Mouse (Mus musculus) myocyte (in vitro differentiated cells): ENCODE results near the gene Arf6. TPM values are rescaled to one million over a fixed set of nuclear protein-coding genes. Genes with fewer than 3 reads are reported as not detected.
"Not testable (repeated sequence)": the region's sequence is repeated elsewhere in the genome, so short reads cannot be mapped to it uniquely, and the experiment has no call there.

Experiments used
- H3K27me3 ChIP-seq: one replicate; pipeline ENCODE4 v1.6.1; 2011; ENCODE audit not compliant: control insufficient read depth, insufficient read depth, insufficient read length
- H3K36me3 ChIP-seq: one replicate; pipeline ENCODE4 v1.6.1; 2011; ENCODE audit not compliant: control insufficient read depth, insufficient read depth
- H3K4me2 ChIP-seq: one replicate; pipeline ENCODE4 v1.6.1; 2011; ENCODE audit warnings: low read depth, control low read depth
- H3K4me3 ChIP-seq: one replicate; pipeline ENCODE4 v1.5.1; 2011; ENCODE audit warnings: mild to moderate bottlenecking, control low read depth, moderate library complexity
- H3K79me2 ChIP-seq: one replicate; pipeline ENCODE4 v1.6.1; 2011; ENCODE audit not compliant: control insufficient read depth, insufficient read depth
- H3ac ChIP-seq: one replicate; pipeline ENCODE4 v1.6.1; 2011; ENCODE audit not compliant: control insufficient read depth, insufficient read length
- CEBPB ChIP-seq: IDR thresholded peaks from 2 replicates; pipeline ENCODE4 v1.6.1; 2011; ENCODE audit warnings: mild to moderate bottlenecking, moderate library complexity; ENCODE audit not compliant: poor library complexity, insufficient read depth, severe bottlenecking
- E2F4 ChIP-seq: IDR thresholded peaks from one replicate; pipeline ENCODE4 v1.6.1; 2011; ENCODE audit warnings: mild to moderate bottlenecking, control low read depth, moderate library complexity; ENCODE audit not compliant: insufficient read depth
- MAX ChIP-seq: IDR thresholded peaks from one replicate; pipeline ENCODE4 v1.6.1; 2011; ENCODE audit warnings: low read depth, mild to moderate bottlenecking, control low read depth
- MYOD1 ChIP-seq, 3 experiments: IDR thresholded peaks; one replicate each; pipeline ENCODE4 v1.6.1; 2011; ENCODE audit warnings: control low read depth in 2 of 3, low read depth in 2 of 3, mild to moderate bottlenecking in 2 of 3, moderate library complexity in 1 of 3; ENCODE audit not compliant: insufficient read length in 2 of 3, control insufficient read depth in 1 of 3
- MYOG ChIP-seq, 3 experiments: IDR thresholded peaks; one replicate each; pipeline ENCODE4 v1.6.1; 2011; ENCODE audit warnings: control low read depth in 2 of 3, low read depth in 2 of 3, mild to moderate bottlenecking in 2 of 3; ENCODE audit not compliant: insufficient read length in 2 of 3, control insufficient read depth in 1 of 3, insufficient read depth in 1 of 3
- POLR2A ChIP-seq: IDR thresholded peaks from one replicate; pipeline ENCODE4 v1.6.1; 2011; ENCODE audit warnings: low read depth, mild to moderate bottlenecking, control low read depth, moderate library complexity; ENCODE audit not compliant: insufficient read length
- POLR2AphosphoS2 ChIP-seq: IDR thresholded peaks from one replicate; pipeline ENCODE4 v1.6.1; 2011; ENCODE audit warnings: low read depth, control low read depth; ENCODE audit not compliant: insufficient read length
- REST ChIP-seq: IDR thresholded peaks from one replicate; pipeline ENCODE4 v1.6.1; 2011; ENCODE audit warnings: mild to moderate bottlenecking, control low read depth, moderate library complexity; ENCODE audit not compliant: insufficient read depth, insufficient read length
- SRF ChIP-seq: IDR thresholded peaks from one replicate; pipeline ENCODE4 v1.6.1; 2011; ENCODE audit warnings: low read depth; ENCODE audit not compliant: control insufficient read depth, insufficient read length
- TCF12 ChIP-seq: IDR thresholded peaks from one replicate; pipeline ENCODE4 v1.6.1; 2011; ENCODE audit warnings: mild to moderate bottlenecking, control low read depth; ENCODE audit not compliant: poor library complexity, insufficient read depth, severe bottlenecking
- TCF3 ChIP-seq: IDR thresholded peaks from one replicate; pipeline ENCODE4 v1.6.1; 2011; ENCODE audit warnings: low read depth, control low read depth; ENCODE audit not compliant: insufficient read length
- USF1 ChIP-seq: IDR thresholded peaks from one replicate; pipeline ENCODE4 v1.6.1; 2011; ENCODE audit warnings: low read depth, mild to moderate bottlenecking, control low read depth, moderate library complexity
- polyA plus RNA-seq: library from polyadenylated mRNA; unstranded; fragments of >200 nt; fragmentation: generic; extraction: Trizol; gene quantifications from one replicate; pipeline ENCODE4 v1.2.1, GENCODE M21; 2012; ENCODE audit warnings: missing spikeins

Gene Arf6
- polyA plus RNA-seq, 1 experiment = 71.4 TPM

DNA sequence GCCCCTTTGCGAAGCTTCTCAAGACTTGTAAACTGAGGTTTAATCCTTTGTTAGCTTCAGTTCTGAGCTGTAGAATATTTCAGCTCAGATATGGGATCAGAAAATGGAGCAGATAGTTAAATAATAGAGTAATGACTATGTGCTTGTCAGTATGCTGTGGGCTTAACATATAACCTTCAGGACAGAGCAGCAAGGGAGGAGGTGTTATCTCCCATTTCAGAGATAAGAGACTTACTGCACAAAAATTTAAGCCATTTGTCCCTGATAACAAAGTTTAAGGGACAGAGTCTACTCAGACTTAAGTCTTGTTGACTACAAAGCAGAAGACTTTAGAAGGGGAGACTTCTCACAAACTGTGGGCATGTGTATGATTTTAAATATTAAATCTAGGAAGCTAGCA lies 10.9 kb downstream of the Arf6 start:
- H3K4me3 ChIP-seq = no peak overlapping the region
- H3K79me2 ChIP-seq = peaks cover under 1% of the 10 kb centered on the region
- peaks cover 5% of the 10 kb centered on the region for H3K36me3 ChIP-seq
- no peaks in the 10 kb centered on the region for H3K27me3 ChIP-seq
- no peak overlapping the region for H3K4me2 ChIP-seq
- TF ChIP-seq MYOG (IDR thresholded peaks at IDR 0.05; ENCODE audit: control insufficient read depth in 1 of 3, insufficient read depth in 1 of 3, insufficient read length in 2 of 3, low read depth in 2 of 3) = no peak
- no peak for TF ChIP-seq REST
- TF ChIP-seq POLR2AphosphoS2 = no peak
- TF ChIP-seq POLR2A = no peak
- no peak for TF ChIP-seq MAX
- no peak for TF ChIP-seq TCF12
- no peak for TF ChIP-seq CEBPB
- TF ChIP-seq MYOD1 (IDR thresholded peaks at IDR 0.05; ENCODE audit: control insufficient read depth in 1 of 3, insufficient read length in 2 of 3, low read depth in 2 of 3) = no peak
- no peak for TF ChIP-seq E2F4
- TF ChIP-seq TCF3 = no peak
- no peak overlapping the region for H3ac ChIP-seq

DNA sequence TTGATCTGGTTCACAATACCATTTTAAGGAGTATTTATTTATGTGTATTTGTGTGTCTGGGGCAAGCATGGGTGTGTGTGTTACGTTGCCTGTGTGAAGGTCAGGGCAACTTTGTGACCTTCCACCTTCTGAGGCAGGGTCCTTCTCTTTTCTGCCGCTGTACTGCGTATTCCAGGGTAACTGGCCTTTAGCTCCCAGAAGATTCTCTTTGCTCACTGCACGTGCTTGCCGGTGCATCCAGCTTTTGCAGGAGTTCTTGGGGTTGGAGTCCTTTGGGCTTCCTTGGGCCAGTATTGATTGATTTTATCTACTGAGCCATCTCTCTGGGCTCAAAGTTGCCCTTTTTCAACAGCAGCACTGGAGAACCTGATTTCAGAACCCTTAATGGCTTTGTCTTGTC lies 12.7 kb downstream of the Arf6 start:
- Histone ChIP-seq H3ac (no peak overlapping the region), H3K4me2 (no peak overlapping the region), H3K79me2 (no peaks in the 10 kb centered on the region), H3K36me3 (no peaks in the 10 kb centered on the region), H3K4me3 (no peak overlapping the region), H3K27me3 (no peaks in the 10 kb centered on the region)
- TF ChIP-seq SRF (no peak), USF1 (no peak), E2F4 (no peak), TCF3 (no peak), MAX (no peak), POLR2A (no peak), TCF12 (no peak), POLR2AphosphoS2 (no peak), MYOG (IDR thresholded peaks at IDR 0.05; ENCODE audit: control insufficient read depth in 1 of 3, insufficient read depth in 1 of 3, insufficient read length in 2 of 3, low read depth in 2 of 3) (no peak), MYOD1 (IDR thresholded peaks at IDR 0.05; ENCODE audit: control insufficient read depth in 1 of 3, insufficient read length in 2 of 3, low read depth in 2 of 3) (no peak), CEBPB (no peak), REST (no peak)

DNA sequence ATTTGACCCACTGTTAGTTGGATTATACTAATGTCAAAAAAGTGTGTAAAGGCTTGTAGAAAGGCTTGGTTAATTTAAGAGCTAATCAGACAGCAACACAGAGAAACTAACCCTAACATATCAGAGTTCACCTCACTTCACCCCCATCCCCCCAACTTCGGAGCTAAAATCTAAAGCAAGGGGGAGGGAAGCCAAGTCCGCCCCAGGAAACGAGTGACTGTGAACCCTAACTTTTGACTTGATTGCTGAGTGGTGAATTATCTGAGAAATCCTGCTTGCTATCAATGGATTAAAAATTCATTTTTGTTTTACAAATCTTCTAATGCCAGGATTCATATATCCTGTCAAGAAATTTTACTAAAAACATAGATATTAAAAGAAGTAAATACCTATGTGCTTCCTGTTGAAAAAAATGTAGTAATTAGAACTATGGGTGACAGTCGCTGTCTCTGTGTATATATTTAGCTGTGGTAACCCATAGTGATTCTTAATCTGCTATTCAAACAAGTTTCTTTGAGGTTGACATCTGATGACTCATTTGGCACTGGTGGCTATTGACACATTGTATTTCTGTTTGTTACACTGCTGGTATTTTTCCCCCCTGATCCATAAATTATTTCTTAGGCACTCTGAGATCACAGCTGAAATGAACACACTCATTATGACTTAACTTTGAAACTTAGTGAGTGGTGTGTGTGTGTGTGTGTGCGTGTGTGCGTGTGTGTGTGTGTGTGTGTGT lies 13.8 kb downstream of the Arf6 start:
- Histone ChIP-seq H3K27me3 (no peaks in the 10 kb centered on the region), H3K4me2 (peak overlapping the region; percentile 1), H3ac (no peak overlapping the region), H3K36me3 (no peaks in the 10 kb centered on the region), H3K79me2 (no peaks in the 10 kb centered on the region), H3K4me3 (no peak overlapping the region)
- TF ChIP-seq E2F4 (no peak), CEBPB (0 out of 2 replicates have a peak, but pooled peaks have one; percentile 7)

DNA sequence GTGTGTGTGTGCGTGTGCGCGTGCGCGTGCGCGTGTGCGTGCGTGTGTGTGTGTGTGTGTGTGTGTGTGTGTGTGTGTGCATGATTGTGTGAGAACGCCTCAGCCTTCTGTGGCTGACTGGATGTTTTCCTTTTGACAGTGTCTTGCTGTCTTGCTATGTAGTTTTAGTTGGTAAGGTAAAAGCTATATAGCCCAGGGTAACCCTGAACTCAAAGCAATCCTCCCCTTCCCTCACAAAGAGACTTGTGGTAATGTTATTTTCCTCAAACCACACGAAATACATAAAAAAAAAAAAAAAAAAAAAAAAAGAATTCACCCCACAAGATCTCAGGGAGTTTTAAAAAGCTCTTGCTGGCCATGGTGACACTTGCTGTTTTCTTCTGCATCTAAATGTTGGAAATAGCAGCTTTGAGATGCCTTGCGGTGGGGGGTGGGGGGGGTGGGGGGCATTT lies 14.4 kb downstream of the Arf6 start:
- H3K4me2 ChIP-seq, H3K4me3 ChIP-seq, H3ac ChIP-seq, H3K79me2 ChIP-seq, H3K27me3 ChIP-seq, H3K36me3 ChIP-seq: not testable (repeated sequence)

DNA sequence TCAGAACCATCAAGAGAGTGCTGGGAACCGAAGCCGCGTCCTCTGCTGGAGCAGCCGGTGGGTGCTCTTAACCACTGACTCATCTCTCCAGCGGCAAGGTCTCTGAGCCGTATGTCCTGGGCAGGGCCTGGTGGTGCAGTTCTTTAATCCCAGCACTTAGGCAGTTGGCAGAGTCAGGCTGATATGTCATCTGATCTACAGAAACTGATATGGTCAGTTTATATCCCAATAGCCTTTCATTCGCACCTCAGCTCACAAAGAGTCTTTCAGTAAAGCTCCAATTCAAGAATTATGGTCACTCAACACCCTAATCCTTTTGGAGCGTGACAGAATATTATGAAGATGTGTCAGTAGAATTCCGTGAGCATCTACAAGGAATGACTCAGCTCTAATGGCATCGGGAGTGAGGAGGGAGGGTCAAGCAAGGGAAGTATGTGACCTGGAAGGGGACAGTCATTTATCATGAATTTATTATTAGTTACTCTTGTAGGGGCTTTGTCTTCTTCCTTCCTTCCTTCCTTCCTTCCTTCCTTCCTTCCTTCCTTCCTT lies 16.4 kb downstream of the Arf6 start:
- Histone ChIP-seq H3K79me2 (no peaks in the 10 kb centered on the region), H3K4me2 (peak overlapping the region; percentile 65), H3ac (no peak overlapping the region), H3K4me3 (no peak overlapping the region), H3K27me3 (no peaks in the 10 kb centered on the region), H3K36me3 (no peaks in the 10 kb centered on the region)
- TF ChIP-seq TCF3 = no peak
- peak in 1 of 3 experiments; percentile 37 for TF ChIP-seq MYOG (IDR thresholded peaks at IDR 0.05; ENCODE audit: control insufficient read depth in 1 of 3, insufficient read depth in 1 of 3, insufficient read length in 2 of 3, low read depth in 2 of 3)
- TF ChIP-seq USF1 = no peak
- TF ChIP-seq MYOD1 (IDR thresholded peaks at IDR 0.05; ENCODE audit: control insufficient read depth in 1 of 3, insufficient read length in 2 of 3, low read depth in 2 of 3) = no peak
- no peak for TF ChIP-seq REST
